Comparison of ENCODE assay signal across 22 mouse cellular contexts in the genomic region with DNA sequence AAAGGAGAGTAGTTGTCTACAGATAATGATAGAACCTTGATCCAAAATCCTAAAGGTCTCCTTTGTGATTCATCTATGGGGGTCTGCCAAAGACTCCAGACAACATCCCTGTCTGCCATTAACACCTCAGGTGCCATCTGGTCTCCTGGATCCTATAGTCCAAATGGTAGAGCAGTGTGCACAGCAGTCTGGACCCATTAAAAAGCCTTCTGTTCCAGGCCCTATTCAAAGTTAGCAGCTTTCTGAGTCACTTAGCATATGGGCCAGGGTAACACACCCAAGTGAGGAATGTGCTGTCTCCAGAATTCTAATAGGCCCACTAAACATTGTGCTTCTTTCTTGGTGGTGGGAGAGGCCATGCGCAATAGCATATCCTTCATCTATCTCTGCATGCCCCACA. TPM values are rescaled to one million over a fixed set of nuclear protein-coding genes. Genes with fewer than 3 reads are reported as not detected.
DNase-seq lines count a peak whose midpoint lies in the region; ATAC-seq and TF ChIP-seq lines count a peak whose summit lies in the region.
"Had no signal": no experiment of that assay in that cellular context is flagged by ENCODE, and none has a peak within 500 bp of the region (broad histone marks: within the 10 kb centered on the region; RNA-seq: fewer than 3 reads in every experiment).

No protein-coding gene starts in this region.

- no peak for DNase-seq in hindbrain, embryonic 14.5 days (ENCODE audit: low spot score)
- no peak for DNase-seq in hindbrain, embryonic 11.5 days (ENCODE audit: low spot score)
- peak; percentile 92 for DNase-seq in R1 (ENCODE audit: low read depth, low spot score)
- DNase-seq in testis, postnatal 10 days (ENCODE audit: low spot score), result no peak
- no peak for DNase-seq in heart, postnatal 4 days
- DNase-seq: adrenal gland, postnatal 14 days; cerebellum, adult 11 months; cerebellum, adult 8-10 months; cerebellum, postnatal 14 days; embryo, embryonic 11 days; heart, adult 18-20 months; heart, postnatal 10 days; kidney, adult 2 months had no signal

- no peak for TF ChIP-seq CTCF in ES-Bruce4 (IDR thresholded peaks at IDR 0.05; ENCODE audit: low read depth, low read length)
- no peak for TF ChIP-seq CTCF in embryonic fibroblast, embryonic 13.5 days (IDR thresholded peaks at IDR 0.05; ENCODE audit: borderline replicate concordance, insufficient read depth, low read length)

- H3K27ac ChIP-seq in hindbrain, embryonic 14.5 days, result no peak overlapping the region
- H3K27ac ChIP-seq in hindbrain, embryonic 11.5 days (ENCODE audit: low read depth, low read length), result no peak overlapping the region
- H3K27ac ChIP-seq in ES-Bruce4 (ENCODE audit: insufficient read depth, low read length), result peak overlapping the region; percentile 57; the same call in 1 of the 2 replicates
- H3K27ac ChIP-seq in embryonic fibroblast, embryonic 13.5 days (ENCODE audit: insufficient read depth, low read length), result peak overlapping the region; percentile 14; the same call in 1 of the 2 replicates
- H3K27ac ChIP-seq: embryonic facial prominence, embryonic 12.5 days; forebrain, embryonic 15.5 days; heart, embryonic 10.5 days; hindbrain, embryonic 15.5 days had no signal

- H3K4me3 ChIP-seq in hindbrain, embryonic 14.5 days (replicated peaks; ENCODE audit: low read length), result no peak overlapping the region
- no peak overlapping the region for H3K4me3 ChIP-seq in hindbrain, embryonic 11.5 days (ENCODE audit: low read depth, low read length)
- H3K4me3 ChIP-seq in ES-Bruce4 (ENCODE audit: low read depth, low read length), result no peak overlapping the region
- H3K4me3 ChIP-seq in embryonic fibroblast, embryonic 13.5 days (ENCODE audit: insufficient read depth, low read length), result no peak overlapping the region
- H3K4me3 ChIP-seq: embryonic facial prominence, embryonic 12.5 days; forebrain, embryonic 15.5 days; heart, embryonic 10.5 days; hindbrain, embryonic 15.5 days had no signal

- no peaks in the 10 kb centered on the region for H3K27me3 ChIP-seq in hindbrain, embryonic 14.5 days (ENCODE audit: control insufficient read depth, insufficient read depth, low read length)
- H3K27me3 ChIP-seq in hindbrain, embryonic 11.5 days (ENCODE audit: control insufficient read depth, insufficient read depth, low read length), result no peaks in the 10 kb centered on the region
- no peaks in the 10 kb centered on the region for H3K27me3 ChIP-seq in ES-Bruce4 (ENCODE audit: control insufficient read depth, insufficient read depth, low read length, poor library complexity, severe bottlenecking)
- H3K27me3 ChIP-seq: embryonic facial prominence, embryonic 12.5 days; forebrain, embryonic 15.5 days; hindbrain, embryonic 15.5 days had no signal

- peaks cover 26% of the 10 kb centered on the region for H3K36me3 ChIP-seq in hindbrain, embryonic 14.5 days (replicated peaks; ENCODE audit: control insufficient read depth, insufficient read depth)
- H3K36me3 ChIP-seq in hindbrain, embryonic 11.5 days (ENCODE audit: control insufficient read depth, insufficient read depth, low read length), result peaks cover 6% of the 10 kb centered on the region; the same call in 1 of the 2 replicates
- H3K36me3 ChIP-seq in ES-Bruce4 (ENCODE audit: control insufficient read depth, insufficient read depth, low read length, poor library complexity, severe bottlenecking), result peaks cover 32% of the 10 kb centered on the region

- no peaks in the 10 kb centered on the region for H3K9me3 ChIP-seq in hindbrain, embryonic 14.5 days (ENCODE audit: control insufficient read depth, low read length)
- no peaks in the 10 kb centered on the region for H3K9me3 ChIP-seq in hindbrain, embryonic 11.5 days (ENCODE audit: control insufficient read depth, low read length)
- H3K9me3 ChIP-seq in ES-Bruce4 (replicated peaks; ENCODE audit: control insufficient read depth, insufficient read depth, low read length, poor library complexity, severe bottlenecking), result no peaks in the 10 kb centered on the region
- H3K9me3 ChIP-seq: embryonic facial prominence, embryonic 12.5 days; forebrain, embryonic 15.5 days; heart, embryonic 10.5 days; hindbrain, embryonic 15.5 days had no signal

- H3K9ac ChIP-seq in hindbrain, embryonic 14.5 days, result no peak overlapping the region
- H3K9ac ChIP-seq in hindbrain, embryonic 11.5 days (ENCODE audit: low read depth, low read length), result no peak overlapping the region
- H3K9ac ChIP-seq in ES-Bruce4 (ENCODE audit: low read depth, poor library complexity, severe bottlenecking), result no peak overlapping the region
- H3K9ac ChIP-seq: embryonic facial prominence, embryonic 12.5 days; forebrain, embryonic 15.5 days; hindbrain, embryonic 15.5 days had no signal

- no peak for TF ChIP-seq EP300 in ES-Bruce4 (IDR thresholded peaks at IDR 0.05; ENCODE audit: insufficient read depth, low read depth, low read length)

- H3K4me2 ChIP-seq in hindbrain, embryonic 14.5 days (replicated peaks), result 0 out of 2 replicates have a peak overlapping the region, but pooled peaks have one; percentile 2
- H3K4me2 ChIP-seq in hindbrain, embryonic 11.5 days (replicated peaks; ENCODE audit: low read depth, low read length), result no peak overlapping the region
- H3K4me2 ChIP-seq: embryonic facial prominence, embryonic 12.5 days; forebrain, embryonic 15.5 days; hindbrain, embryonic 15.5 days had no signal

- peaks cover 29% of the 10 kb centered on the region for H3K4me1 ChIP-seq in hindbrain, embryonic 14.5 days (replicated peaks; ENCODE audit: control insufficient read depth, insufficient read depth, low read length)
- H3K4me1 ChIP-seq in hindbrain, embryonic 11.5 days (replicated peaks; ENCODE audit: control insufficient read depth, insufficient read depth, low read length), result peaks cover 2% of the 10 kb centered on the region; the same call in 1 of the 2 replicates
- H3K4me1 ChIP-seq in ES-Bruce4 (ENCODE audit: control insufficient read depth, insufficient read depth, low read length), result no peaks in the 10 kb centered on the region
- peaks cover 19% of the 10 kb centered on the region for H3K4me1 ChIP-seq in embryonic fibroblast, embryonic 13.5 days (ENCODE audit: control insufficient read depth, insufficient read depth, low read length)

- no peak for ATAC-seq in hindbrain, embryonic 14.5 days (ENCODE audit: low FRiP score)
- no peak for ATAC-seq in hindbrain, embryonic 11.5 days (ENCODE audit: low FRiP score)
- ATAC-seq: activated CD4-positive, CD25-positive, alpha-beta regulatory T cell, adult 4 months; forebrain, embryonic 15.5 days; intestine, embryonic 16.5 days had no signal

- 100% methylated on average over 1 of the region's 1 CpGs for WGBS in hindbrain, embryonic 14.5 days
- 93% methylated on average over 1 of the region's 1 CpGs for WGBS in hindbrain, embryonic 11.5 days

- no peak for TF ChIP-seq POLR2A in ES-Bruce4 (IDR thresholded peaks at IDR 0.05; ENCODE audit: insufficient read depth, low read length)
- TF ChIP-seq POLR2A in embryonic fibroblast, embryonic 13.5 days (IDR thresholded peaks at IDR 0.05; ENCODE audit: low read depth, low read length), result no peak

RNA-seq across cellular contexts. Expression of gene Crkl, which starts 5.1 kb away (rescaled TPM):
- polyA plus RNA-seq in hindbrain, embryonic 14.5 days (2014; fragmentation: Nextera tagmentation; extraction: Ambion mirVana), result 65.0 and 78.5 TPM in 2 replicates
- 79.1 and 87.5 TPM in 2 replicates for polyA plus RNA-seq in hindbrain, embryonic 11.5 days (2014; fragmentation: Nextera tagmentation; extraction: Ambion mirVana)
- polyA plus RNA-seq in ES-Bruce4 (2011; ENCODE audit: insufficient read depth, insufficient read length, low read depth, missing spikeins), result 45.7 and 48.9 TPM in 2 replicates
- 35.7 and 39.3 TPM in 2 replicates for polyA plus RNA-seq in embryonic fibroblast, embryonic 13.5 days (2011; ENCODE audit: insufficient read length, low read depth, missing spikeins)
- 10 to 100 TPM; 31.6 to 34.4 TPM for total RNA-seq in heart, postnatal 4 days (2021)

RNA-seq across cellular contexts. Expression of gene Aifm3, which starts 32.5 kb away (rescaled TPM):
- 5.9 and 6.4 TPM in 2 replicates for polyA plus RNA-seq in hindbrain, embryonic 14.5 days (2014; fragmentation: Nextera tagmentation; extraction: Ambion mirVana)
- 2.5 and 2.6 TPM in 2 replicates for polyA plus RNA-seq in hindbrain, embryonic 11.5 days (2014; fragmentation: Nextera tagmentation; extraction: Ambion mirVana)
- 6.4 and 7.5 TPM in 2 replicates for polyA plus RNA-seq in ES-Bruce4 (2011; ENCODE audit: insufficient read depth, insufficient read length, low read depth, missing spikeins)
- not detected in 2 replicates for polyA plus RNA-seq in embryonic fibroblast, embryonic 13.5 days (2011; ENCODE audit: insufficient read length, low read depth, missing spikeins)
- under 1 TPM; 0.21 to 0.70 TPM for total RNA-seq in heart, postnatal 4 days (2021)
- total RNA-seq: common myeloid progenitor, adult 5-6 weeks had no signal
- polyA plus RNA-seq: activated CD4-positive, CD25-positive, alpha-beta regulatory T cell, adult 4 months had no signal

RNA-seq across cellular contexts. Expression of gene Pi4ka, which starts 50.8 kb away (rescaled TPM):
- 70.9 and 74.0 TPM in 2 replicates for polyA plus RNA-seq in hindbrain, embryonic 14.5 days (2014; fragmentation: Nextera tagmentation; extraction: Ambion mirVana)
- polyA plus RNA-seq in hindbrain, embryonic 11.5 days (2014; fragmentation: Nextera tagmentation; extraction: Ambion mirVana), result 43.4 and 45.3 TPM in 2 replicates
- 45.2 and 50.1 TPM in 2 replicates for polyA plus RNA-seq in ES-Bruce4 (2011; ENCODE audit: insufficient read depth, insufficient read length, low read depth, missing spikeins)
- polyA plus RNA-seq in embryonic fibroblast, embryonic 13.5 days (2011; ENCODE audit: insufficient read length, low read depth, missing spikeins), result 58.4 and 59.3 TPM in 2 replicates
- 10 to 100 TPM; 55.8 to 56.5 TPM for total RNA-seq in heart, postnatal 4 days (2021)

RNA-seq across cellular contexts. Expression of gene Snap29, which starts 51.1 kb away (rescaled TPM):
- polyA plus RNA-seq in hindbrain, embryonic 14.5 days (2014; fragmentation: Nextera tagmentation; extraction: Ambion mirVana), result 10.3 and 10.8 TPM in 2 replicates
- polyA plus RNA-seq in hindbrain, embryonic 11.5 days (2014; fragmentation: Nextera tagmentation; extraction: Ambion mirVana), result 8.3 and 9.0 TPM in 2 replicates
- 17.0 and 18.9 TPM in 2 replicates for polyA plus RNA-seq in ES-Bruce4 (2011; ENCODE audit: insufficient read depth, insufficient read length, low read depth, missing spikeins)
- 19.5 and 19.8 TPM in 2 replicates for polyA plus RNA-seq in embryonic fibroblast, embryonic 13.5 days (2011; ENCODE audit: insufficient read length, low read depth, missing spikeins)
- 10 to 100 TPM; 15.7 to 16.3 TPM for total RNA-seq in heart, postnatal 4 days (2021)

RNA-seq across cellular contexts. Expression of gene Lztr1, which starts 51.6 kb away (rescaled TPM):
- polyA plus RNA-seq in hindbrain, embryonic 14.5 days (2014; fragmentation: Nextera tagmentation; extraction: Ambion mirVana), result 112 and 117 TPM in 2 replicates
- polyA plus RNA-seq in hindbrain, embryonic 11.5 days (2014; fragmentation: Nextera tagmentation; extraction: Ambion mirVana), result 85.3 and 85.8 TPM in 2 replicates
- polyA plus RNA-seq in ES-Bruce4 (2011; ENCODE audit: insufficient read depth, insufficient read length, low read depth, missing spikeins), result 46.1 and 46.6 TPM in 2 replicates
- polyA plus RNA-seq in embryonic fibroblast, embryonic 13.5 days (2011; ENCODE audit: insufficient read length, low read depth, missing spikeins), result 97.5 and 113 TPM in 2 replicates
- 10 to 100 TPM; 35.6 to 47.5 TPM for total RNA-seq in heart, postnatal 4 days (2021)

Comparison
In these comparisons a context has a peak if more than half of its experiments do, and no peak if none do; other contexts are left out.
1. H3K27ac ChIP-seq: peak in ES-Bruce4 (single experiment) and embryonic fibroblast, embryonic 13.5 days (single experiment); none in hindbrain, embryonic 14.5 days (single experiment) and hindbrain, embryonic 11.5 days (single experiment).